Mouse (Mus musculus) forelimb bud, embryonic 11.5 days (tissue): ENCODE data around the gene C1ql3.

Experiments used
- DNase-seq: peaks from one replicate; pipeline ENCODE4 v3.0.0-alpha.2; 2012; ENCODE audit warnings: low read depth, low spot score

The C1ql3 gene

DNA sequence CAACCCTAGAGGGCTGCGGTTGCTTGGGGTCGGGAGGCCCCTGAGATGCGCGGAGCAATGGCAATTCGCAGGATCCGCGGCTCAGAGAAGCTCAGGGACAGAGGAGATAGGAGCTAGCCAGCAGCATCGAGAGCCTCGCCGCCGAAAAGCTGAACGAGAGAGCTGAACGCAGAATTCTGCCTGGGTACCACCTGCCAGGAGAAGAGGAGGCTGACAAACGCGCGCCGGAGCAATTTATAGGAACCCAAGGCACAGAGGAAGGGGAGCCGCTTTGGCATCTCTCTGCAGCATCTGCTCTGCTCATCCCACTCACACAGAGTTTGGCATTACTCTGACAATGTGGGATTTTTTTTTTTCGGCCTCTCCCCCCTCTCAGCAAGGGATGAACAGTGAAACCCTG is at the start of gene C1ql3:
C1ql3 (minus strand) TSS at position 335 of the 400 bp plus-strand sequence.
- DNase-seq, result peak; percentile 9

- no peak for DNase-seq
Observed at GRCm38 (mm10) chr2:13060426-13061170, 49.0 kb upstream of the C1ql3 start.

DNA sequence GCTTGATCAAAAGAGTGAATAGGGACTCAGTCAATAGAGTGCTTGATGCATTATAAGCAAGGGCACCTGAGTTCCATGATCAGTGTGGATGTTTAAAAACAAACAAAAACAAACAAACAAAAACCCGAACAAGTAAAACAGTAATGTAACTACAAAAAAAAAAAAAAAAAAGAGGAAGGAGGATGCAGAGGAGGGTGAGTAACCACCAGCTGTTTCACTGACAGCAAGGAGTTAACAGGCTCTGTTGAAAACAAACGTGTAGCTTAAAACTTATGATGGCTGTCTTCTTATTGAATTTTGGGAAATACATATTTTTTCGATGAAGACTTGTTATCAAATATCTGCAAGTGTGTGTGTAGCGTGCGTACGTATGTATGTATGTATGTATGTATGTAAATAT is 37.0 kb upstream of the C1ql3 start:
- no peak for DNase-seq

DNA sequence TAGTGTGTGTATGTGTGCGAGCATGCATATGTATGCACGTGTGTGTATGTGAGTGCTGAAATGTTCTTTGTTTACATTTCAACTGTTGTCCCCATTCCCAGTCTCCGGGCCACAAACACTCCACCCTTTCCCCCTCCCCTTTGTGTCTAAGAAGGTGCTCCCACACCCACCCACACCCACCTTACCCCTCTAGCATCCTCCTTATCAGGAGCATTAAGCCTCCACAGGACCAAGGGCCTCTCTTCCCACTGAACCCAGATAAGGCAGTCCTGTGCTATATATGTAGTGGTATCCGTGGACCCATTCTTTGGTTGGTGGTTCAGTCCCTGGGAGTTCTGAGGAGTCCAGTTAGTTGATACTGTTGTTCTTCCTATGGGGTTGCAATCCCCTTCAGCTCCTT is 32.9 kb upstream of the C1ql3 start:
- no peak for DNase-seq

DNA sequence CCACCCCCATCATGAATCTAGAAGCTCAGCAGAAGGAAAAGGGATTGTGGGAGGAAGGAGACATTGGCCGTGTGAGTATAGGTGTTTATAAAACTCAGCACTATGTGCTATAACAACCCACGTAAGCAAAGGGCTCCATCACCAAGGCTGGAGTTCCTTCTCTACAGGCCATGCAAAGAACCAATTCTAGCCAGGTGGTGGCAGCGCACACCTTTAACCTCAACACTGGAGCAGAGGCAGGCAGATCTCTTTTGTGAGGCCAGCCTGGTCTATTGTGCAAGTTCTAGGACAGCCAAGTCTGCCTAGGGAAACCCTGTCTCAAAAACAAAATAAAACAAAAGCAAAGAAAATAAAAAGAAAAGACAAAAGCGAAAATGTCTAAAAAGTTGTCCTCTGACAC is 28.2 kb upstream of the C1ql3 start:
- DNase-seq, result no peak

GRCm38 (mm10) chr2:13038772-13039171 is 27.2 kb upstream of the C1ql3 start:
- DNase-seq, result no peak

DNA sequence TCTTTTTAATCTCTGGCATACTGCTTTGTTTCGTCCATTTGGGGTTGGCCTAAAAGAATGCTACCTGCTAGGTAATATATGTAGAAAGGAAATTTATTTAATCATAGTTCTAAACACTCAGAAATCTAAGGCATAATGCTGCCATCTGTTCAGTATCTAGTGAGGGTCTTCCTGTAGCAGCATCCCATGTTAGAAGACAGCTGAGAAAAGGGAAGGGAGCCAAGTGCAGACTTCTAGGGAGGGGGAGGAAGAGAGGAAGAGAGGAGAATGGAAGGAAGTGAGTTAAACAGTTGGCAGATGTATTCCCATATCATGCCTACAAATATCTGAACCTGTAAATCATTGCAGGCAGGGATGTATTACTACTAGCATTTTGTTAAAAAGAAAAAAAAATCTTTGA is 7.3 kb upstream of the C1ql3 start:
- DNase-seq, result no peak

- DNase-seq, result no peak
Observed at GRCm38 (mm10) chr2:13018382-13018781, 6.8 kb upstream of the C1ql3 start.

GRCm38 (mm10) chr2:13011973-13012372 is 367 bp upstream of the C1ql3 start:
- no peak for DNase-seq

- DNase-seq, result peak; percentile 12
Observed at GRCm38 (mm10) chr2:13010460-13011341, 905 bp downstream of the C1ql3 start.

GRCm38 (mm10) chr2:13010030-13010459 is 1.6 kb downstream of the C1ql3 start:
- DNase-seq, result no peak

DNA sequence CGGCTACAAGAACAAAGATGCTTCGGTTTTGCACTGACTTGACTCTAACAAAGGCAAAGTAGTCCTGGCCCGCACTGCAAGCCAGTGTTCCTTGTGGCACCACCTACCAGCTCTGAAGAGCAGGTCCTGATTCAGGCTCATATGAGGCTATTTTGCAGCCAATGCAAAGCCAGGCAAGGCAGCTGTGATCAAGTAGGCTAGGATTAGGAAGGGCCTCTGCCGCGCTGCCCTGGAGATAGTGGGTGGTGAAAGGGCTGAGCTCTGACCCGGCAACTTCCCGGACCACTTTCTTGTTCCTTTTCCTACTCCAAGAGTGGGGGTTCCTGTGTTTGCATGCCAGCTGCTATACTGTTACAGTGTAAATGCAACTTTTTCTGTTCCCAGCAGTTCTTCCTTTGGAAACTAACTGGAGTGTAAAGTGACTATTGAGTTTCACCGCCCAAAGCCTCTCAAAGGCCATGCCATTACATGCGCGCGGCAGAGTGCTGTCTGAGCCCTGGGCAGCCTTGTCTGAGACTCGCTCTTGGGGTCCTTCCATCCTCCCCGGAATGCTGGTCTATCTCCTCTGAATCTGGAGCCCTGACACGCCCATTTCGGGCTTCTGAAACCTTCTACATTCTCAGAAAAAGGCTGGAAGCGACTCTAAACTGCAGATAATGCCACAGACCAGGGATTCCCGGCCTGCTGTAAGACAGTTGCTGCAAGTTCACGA is 2.2 kb downstream of the C1ql3 start:
- DNase-seq, result peak; percentile 20

DNA sequence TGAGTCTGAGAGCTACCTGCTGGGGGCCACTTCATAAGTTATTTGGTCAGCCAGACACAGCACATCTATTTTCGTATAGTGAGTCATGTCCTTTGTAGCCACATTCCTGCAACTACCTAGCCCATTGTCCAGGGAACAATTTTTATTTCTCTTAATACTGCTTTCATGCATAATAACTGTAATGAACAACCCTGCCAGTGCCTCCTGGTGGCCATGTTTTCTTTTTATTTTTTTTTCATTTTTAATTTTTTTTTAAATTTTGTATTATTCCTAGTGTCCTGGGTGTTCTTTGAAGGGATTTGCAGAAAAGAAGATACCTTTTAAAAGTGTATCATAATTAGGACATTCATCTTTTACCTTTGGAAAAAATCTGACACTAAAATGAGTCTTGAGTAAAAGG is 3.2 kb downstream of the C1ql3 start:
- DNase-seq, result no peak

- no peak for DNase-seq
Observed at GRCm38 (mm10) chr2:13000026-13000425, 11.6 kb downstream of the C1ql3 start.

DNA sequence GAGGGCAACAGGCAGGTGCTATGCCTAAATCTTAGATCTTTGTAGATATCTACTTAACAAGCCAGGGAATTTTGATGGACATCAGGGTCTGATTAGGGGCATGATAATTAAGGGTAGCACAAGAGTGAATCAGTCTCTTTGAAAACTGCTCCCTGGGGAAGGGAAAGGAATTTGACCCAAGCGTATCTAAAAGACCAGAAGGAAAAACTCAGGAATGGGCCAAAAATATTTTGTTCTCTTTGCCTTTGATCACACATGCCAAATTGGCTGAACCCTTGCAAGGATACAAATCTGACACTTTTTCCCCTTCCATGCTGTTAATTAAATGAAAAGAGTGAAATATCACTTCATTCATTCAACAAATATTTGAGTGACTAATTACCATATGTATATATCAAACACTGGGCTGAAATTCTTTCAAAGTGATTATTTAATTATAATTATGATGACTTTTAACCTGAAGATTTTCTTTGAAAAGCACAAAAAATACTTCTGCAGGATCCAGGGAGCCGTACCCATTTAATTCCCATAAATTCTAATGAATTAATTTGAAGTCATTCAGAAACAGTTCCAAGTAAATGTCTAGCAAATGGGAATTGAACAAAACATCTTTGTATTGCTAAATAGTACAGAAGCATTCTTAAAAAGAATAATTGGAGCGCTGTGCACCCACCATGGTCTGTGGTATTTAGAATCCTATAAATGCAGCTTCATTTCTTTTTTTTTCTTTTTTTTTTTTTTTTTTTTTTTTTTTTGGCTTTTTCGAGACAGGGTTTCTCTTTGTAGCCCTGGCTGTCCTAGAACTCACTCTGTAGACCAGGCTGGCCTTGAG is 26.5 kb downstream of the C1ql3 start:
- DNase-seq, result peak; percentile 18

GRCm38 (mm10) chr2:12978771-12979170 is 32.8 kb downstream of the C1ql3 start:
- DNase-seq, result no peak

- no peak for DNase-seq
Observed at GRCm38 (mm10) chr2:12977367-12977766, 34.2 kb downstream of the C1ql3 start.

GRCm38 (mm10) chr2:12973752-12974151 is 37.9 kb downstream of the C1ql3 start:
- DNase-seq, result no peak

GRCm38 (mm10) chr2:12970049-12970724 is 41.4 kb downstream of the C1ql3 start:
- DNase-seq, result peak; percentile 57

GRCm38 (mm10) chr2:12956703-12957424 is 54.7 kb downstream of the C1ql3 start:
- DNase-seq, result no peak
